Mouse (Mus musculus) T-cell, adult 2 months (primary cell): ENCODE measurements around the gene Nppa.
"Not testable (repeated sequence)": the region's sequence is repeated elsewhere in the genome, so short reads cannot be mapped to it uniquely, and the experiment has no call there.

Experiments
- DNase-seq: peaks from one replicate; pipeline ENCODE4 v3.0.0; 2022; ENCODE audit warnings: low spot score

The Nppa gene

DNA sequence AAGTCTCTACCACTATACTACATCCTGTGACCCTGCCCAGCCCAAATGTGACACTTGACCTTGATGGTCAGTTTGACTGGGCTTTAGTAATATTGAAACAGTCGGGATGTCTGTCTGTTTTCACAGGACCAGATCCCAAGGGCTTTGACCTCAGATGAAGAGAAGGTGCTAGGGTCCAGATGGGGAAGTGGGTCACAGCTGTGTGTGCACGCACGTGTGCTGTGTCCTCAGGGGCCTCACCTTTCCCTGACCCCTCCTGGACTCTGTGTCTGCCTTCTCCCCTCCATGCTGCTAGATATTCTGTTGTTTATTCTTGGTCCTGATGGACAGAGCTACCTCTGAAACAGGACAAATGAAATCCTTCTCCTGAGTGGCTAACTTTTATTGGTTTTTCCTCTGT lies 10.8 kb downstream of the Nppa start:
- no peak for DNase-seq

DNA sequence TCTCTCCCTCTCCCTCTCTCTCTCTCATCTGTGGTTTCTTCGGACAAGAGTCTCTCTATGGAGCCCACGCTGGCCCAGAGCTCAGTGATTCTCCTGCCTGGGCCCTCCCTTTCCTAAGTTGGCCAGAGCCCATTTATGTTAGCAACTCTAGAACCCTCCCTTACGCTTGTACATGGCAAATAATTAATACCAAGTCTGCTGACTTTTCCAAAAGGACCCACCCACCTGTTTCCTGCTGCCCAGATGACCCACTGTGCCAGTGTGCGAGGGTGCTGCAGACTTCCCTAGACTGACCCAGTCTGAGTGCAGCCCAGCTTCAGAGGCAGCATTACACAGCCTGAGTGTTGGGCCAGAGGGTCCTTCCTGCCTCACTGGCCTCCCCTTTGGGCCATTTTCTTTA lies 11.7 kb downstream of the Nppa start:
- DNase-seq, result no peak

DNA sequence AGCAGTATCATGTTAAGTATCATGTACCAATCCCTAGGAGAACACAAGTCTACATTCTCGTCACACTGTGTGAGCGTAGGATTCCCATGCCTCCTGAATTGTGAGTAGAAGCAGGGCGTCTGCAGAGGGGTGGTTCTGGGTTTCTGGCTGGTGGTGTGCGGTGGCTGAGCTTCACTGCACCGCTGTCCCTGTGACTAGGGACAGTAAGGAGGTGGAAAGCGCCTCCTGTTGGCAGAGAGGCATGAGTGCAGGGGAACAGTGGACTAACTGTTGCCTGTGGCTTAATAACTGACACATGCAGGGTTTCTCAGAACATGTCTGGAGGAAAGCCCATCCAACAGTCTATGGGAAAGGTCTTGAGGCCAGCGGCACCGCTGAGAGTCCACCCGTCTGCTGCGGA lies 14.9 kb downstream of the Nppa start:
- DNase-seq, result no peak

DNA sequence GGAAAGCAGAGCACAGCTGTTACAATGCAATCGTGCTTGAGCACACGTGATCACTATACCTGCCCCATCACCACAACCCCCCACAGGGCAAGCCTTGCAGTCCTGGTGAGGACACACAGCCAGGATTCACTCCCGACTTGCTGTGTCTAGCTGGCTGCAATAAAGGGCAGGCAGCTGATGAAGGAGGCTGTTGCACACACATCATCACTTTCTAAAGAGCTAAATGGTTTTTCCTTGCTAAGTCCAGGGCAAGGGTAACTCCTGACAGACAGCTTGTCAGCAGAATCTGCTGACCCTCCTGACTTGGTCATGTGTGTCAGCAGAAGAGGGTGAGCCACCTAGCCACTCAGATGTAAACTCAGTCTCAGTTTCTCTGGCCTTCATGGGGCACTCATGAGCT lies 16.5 kb downstream of the Nppa start:
- no peak for DNase-seq

DNA sequence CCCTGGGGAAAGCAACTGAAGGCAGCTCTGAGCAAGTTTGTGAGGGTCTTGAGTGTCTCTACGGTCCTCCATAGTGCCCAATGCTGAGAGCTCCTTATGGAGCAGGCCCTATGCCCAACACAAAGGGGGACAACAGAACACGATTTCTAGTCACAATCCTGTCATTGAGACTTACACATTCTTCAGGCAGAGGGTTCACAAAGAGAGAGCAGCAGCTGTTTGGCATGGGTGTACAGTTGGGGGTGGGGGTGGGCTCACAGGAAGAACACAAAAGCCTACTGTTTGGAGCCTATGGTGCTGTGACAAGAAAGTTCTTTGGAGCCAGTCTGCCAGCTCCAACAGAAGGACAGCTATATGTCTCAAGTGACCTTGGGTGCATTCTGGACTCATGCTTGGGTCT lies 17.9 kb downstream of the Nppa start:
- DNase-seq, result no peak

DNA sequence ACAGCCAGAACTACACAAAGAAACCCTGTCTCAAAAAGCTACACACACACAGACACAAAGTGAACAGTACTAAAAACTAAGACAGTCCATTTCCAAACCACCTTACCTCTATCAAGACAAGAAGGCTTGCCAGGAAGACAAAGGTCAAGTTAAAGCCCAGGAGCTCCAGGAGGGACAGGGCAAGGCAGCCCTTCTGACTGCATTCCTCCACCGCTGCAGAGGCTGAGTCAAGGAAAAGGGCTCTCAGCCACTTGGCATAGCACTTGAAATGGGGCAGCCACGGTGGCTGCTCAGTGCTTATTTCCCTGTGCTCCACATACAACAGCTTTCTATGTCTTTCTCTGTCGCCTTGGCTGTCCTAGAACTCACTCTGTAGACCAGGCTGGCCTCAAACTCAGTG lies 23.5 kb downstream of the Nppa start:
- no peak for DNase-seq

DNA sequence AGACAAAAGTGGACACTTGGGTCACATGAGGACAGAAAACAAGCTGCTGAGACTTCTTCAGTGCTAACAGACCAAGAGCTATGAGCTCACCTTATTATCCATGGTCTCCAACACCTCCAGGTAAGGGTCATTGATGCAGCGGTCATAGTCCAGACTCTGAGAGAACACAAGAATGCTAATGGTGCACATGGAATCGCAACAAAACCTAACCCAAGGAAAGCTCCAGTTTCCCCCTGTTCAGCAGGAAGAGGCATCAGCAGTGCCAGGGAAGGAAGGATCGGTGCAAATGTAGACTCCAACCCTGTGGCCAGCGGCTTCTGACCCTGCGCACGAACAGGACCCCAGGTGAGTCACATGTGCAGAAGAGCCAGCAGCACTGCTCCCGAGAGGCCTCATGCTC lies 28.8 kb downstream of the Nppa start:
- no peak for DNase-seq

DNA sequence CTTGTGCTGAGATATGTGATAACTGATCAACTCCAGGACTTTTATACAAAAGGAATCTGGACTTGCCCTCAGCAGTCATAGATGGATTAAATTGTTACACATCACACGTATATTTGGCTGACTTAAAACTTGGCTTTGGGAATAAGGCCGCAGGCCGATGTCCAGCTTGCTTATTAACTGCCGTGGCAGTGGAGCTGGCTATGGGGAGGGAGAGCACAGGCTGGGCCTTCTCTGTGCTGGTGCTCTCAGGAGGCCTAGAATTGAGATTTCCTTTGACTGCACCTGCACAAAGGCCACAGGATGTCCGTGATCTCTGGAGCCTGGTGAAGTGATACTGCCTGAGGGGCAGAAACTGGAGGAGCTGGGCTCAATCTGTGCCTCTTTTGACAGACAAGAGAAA lies 30.0 kb downstream of the Nppa start:
- DNase-seq, result no peak

DNA sequence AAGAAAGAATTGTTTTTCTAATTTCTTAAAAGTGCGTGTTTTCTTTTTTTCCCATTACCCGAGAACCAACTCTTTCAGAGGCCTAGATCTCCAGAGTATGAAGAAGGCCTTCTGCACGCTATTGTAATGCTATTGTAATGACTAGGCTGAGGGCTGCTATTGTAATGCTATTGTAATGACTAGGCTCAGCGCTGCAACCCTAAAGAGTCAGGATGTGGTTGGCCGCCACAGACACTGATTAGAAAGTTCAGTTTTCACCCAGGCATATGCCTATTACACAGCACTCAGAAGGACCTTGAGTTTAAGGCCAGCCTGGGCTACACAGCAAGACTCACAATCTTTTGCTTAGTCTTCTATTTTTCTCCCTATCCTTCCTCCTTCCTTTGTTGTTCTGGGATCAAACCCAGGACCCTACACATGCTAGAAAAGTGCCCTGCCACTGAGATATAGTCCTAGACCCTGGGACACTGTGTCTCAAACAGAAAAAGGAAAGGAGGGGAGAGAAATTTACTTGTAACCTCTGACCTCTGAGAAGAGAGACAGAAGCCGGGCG lies 33.4 kb downstream of the Nppa start:
- peak; percentile 31 for DNase-seq

DNA sequence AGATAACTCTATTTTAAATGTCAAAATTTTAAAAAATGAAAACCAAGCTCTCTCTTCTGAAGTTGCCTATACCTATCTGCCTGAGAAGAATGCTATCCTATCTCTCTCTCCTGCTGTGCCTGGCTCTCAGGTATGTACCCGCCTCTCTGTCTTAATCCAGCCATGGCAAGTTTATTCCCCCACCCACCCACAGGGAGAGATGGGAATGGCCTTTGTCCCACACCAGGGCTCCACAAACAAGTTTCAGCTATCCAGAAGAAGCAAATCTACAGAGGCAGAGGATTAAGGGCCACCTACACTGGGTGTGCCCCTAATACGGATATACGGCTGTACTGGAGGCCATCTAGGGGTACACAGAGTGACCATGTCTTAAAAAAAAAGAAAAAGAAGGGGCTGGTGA lies 34.9 kb downstream of the Nppa start:
- DNase-seq, result no peak

DNA sequence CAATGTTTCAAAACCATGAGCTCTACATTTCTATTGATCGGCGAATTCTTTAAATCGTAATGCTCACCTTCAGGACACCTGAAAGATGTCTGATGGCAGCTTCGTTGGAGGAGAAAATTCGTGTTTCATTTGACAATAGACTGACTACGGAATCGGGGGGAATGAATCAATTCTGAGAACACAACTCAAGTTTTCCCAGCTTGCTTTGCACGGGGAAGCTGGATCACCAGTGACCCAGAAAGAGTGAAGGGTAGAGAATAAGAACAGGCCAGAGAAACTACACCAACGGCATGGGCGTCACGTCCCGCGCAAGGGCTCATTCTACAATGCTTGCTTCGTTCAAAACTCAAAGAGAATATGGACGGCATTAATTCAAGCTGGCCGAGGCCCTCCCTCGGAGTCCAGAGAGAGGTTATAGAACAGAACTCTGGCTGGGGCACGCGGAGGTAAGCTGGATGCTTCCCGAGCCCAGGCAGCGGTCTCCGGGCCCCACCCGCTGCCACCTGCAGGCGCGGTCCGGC lies 37.6 kb downstream of the Nppa start:
- no peak for DNase-seq

DNA sequence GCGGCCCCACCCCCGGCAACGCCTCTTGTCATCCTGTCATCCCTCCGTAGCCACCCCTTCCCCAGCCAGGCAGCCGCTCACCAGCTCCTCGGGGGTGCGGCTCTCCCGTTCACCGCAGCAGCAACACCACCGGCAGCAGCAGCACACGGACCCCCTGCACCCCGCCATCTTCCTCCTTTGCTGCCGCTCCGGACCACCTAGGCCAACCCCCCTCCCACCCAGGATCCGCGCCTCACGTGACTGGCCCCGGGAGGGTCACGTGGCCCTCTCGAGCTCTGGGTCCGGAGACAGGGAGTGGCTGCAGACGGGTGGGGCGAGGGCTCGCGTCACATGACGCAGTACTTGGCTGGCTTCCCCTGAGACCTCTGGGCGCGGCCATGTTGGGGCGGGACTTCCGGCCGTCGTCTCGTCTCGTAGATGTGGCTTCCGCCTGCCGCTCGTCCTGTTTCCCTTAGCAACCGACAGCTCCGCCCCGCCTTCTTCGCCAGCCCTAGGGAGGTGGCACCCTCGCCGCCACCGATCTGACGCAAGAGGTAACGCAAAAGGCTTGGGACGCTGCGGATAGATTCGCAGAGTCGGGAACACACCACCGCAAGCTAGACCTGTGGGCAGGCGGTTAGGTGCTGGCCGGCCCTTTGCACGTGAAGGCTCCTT lies 38.2 kb downstream of the Nppa start, which contains the start of the genes Clcn6 and Mthfr:
Gene Clcn6 (minus strand): TSS at position 222 of the 654 bp plus-strand sequence.
Gene Mthfr (plus strand): TSS at position 478 of the 654 bp plus-strand sequence.
- DNase-seq, result peak; percentile 99

DNA sequence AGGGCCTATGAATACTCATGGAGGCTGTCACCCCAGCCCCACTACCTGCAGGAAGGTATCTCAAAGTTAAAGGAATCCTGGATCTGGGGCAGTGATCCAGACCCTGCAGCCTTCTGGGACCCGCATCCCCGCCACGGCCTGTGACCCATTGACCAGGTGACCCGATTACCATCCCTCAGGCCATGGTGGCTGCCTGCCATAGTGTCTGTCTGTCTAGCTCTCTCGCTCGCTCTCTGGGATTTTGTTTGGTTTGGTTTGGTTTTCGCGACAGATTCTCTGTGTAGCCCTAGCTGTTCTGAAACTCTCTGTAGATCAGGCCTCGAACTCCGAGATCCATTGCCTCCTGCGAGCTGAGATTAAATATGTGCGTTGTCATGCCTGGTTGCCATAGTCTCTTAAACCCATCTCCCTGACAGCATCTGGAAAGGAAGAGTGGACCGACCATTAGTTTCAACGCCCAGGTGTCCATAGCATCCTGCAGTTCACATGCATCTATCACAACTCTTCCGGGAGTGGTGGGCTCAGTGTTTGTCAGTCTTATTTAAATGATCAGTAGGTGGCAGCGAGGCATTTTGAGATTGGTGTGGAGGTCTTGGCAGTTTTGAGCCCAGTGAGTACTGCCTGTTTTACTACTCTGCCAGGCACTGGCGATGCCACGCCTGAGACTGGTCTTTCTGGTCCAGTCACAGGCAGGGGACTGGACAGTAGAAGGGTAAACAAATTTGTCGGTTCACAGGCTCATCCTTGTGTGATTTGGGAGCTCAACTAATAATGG lies 38.9 kb downstream of the Nppa start:
- DNase-seq, result no peak

DNA sequence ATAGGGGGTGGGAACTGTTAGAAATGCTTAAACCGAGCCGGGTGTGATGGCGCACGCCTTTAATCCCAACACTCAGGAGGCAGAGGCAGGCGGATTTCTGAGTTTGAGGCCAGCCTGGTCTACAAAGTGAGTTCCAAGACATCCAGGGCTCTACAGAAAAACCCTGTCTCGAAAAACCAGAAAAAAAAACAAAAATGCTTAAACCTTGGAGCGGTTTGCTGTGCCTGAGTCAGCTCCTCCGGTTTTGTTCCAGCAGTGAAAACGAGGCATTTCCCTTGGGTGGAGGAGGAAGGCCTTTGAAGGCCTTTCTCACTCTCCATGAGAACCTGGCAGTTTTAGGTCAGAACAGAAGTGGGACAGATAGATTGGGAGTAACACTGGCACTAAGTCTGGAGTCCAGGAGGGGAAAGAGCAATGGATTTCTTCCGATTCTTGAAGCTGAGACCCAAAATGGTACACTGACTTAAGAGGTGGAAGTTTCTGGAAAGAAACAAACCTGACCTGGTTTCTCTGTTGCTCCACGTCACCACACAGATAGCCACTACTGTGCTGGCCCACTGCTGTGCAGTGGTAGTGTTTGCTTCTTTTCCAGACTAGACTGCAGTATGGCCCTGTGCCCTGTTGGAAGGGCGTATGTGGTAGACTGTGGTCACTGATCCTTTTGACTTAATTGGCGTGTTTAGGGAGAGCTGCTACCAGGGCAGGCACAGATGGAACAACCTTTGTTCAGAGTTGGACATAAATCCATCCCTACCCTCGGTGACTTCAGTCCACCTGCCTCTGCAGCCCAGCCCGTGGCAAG lies 39.7 kb downstream of the Nppa start:
- no peak for DNase-seq

DNA sequence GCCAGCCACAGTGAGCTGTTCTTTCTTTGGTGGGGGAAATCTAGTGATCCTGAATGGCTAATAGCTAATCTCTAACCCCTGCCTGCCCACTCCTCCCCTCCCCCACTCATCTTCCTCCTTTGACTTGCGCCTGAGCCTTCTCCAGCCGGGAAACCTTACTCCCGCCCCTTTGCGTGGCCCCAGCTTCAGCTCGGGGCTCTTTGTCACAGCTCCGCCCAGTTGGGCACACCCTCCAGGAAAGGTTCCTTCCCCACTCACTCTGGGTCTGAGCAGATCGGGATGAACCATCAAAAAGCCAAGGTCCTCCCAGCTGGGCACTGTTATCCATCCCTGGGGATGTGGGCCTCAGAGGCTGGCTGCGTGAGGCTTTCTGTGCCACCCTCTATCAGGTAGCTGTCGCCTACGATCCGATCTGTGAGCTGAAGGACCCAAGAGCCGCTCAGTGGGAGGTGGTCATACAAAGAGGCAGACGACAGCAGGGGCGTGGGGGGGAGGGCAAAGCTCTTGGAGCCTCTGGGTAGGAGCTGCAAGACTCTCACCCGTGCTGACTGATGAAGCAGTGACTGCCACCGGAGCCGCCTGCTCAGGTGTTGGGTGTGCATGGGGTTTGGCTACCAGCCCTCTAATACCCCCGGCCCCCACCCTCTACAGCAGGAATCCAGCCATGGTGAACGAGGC lies 40.5 kb downstream of the Nppa start:
- DNase-seq, result no peak

DNA sequence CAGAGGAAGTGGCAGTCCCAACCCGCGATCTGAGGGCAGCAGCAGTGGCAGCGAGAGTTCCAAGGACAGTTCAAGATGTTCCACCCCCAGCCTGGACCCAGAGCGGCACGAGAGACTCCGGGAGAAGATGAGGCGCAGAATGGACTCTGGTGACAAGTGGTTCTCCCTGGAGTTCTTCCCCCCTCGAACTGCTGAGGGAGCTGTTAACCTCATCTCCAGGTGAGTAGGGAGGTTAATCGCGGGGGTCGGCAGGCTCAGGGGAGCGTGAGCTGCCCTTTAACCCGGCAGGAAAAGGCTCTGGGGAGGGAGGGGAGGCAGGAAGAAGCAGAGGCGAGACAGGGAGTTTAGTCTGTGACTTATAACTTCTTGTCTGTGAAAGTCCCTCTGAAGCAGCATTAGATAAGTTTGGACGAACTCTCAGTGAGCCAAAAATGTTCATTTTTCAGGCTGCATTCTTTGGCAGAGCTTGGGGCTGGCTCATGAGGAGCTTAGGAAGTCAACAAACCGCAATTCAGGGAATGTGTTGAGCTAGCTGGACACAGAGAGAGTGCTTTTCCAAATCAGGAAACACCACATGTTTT lies 41.2 kb downstream of the Nppa start:
- peak; percentile 33 for DNase-seq

DNA sequence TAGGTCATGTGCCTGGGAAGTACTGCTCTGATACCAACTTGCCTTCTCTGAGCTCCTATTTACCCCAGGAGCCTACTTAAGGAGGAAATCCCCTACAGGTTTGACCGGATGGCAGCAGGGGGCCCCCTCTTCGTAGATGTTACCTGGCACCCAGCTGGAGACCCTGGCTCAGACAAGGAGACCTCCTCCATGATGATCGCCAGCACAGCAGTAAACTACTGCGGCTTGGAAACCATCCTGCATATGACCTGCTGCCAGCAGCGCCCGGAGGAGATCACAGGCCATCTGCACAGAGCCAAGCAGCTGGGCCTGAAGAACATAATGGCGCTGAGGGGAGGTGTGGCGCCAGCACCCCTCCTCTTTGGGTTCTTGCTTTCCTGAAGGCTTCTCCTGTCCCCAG lies 42.8 kb downstream of the Nppa start:
- DNase-seq, result not testable (repeated sequence)

DNA sequence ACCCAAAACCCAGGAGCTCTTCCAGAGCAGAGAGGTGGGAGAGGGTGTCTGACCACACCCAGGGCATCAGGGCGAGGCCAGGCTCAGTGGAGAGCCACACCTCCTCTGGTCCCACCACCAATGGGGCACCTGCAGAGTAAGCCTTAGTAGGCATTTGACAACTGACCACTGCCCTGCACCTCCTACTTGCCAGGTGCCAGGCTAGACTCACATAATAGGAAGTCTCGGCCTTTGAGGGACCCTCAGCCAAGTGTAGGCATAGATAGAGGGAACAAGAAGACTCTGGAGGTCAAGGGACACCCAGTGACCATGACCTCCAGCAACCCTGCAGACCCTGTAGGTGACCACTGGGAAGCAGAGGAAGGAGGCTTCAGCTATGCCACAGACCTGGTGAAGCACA lies 43.6 kb downstream of the Nppa start:
- no peak for DNase-seq

DNA sequence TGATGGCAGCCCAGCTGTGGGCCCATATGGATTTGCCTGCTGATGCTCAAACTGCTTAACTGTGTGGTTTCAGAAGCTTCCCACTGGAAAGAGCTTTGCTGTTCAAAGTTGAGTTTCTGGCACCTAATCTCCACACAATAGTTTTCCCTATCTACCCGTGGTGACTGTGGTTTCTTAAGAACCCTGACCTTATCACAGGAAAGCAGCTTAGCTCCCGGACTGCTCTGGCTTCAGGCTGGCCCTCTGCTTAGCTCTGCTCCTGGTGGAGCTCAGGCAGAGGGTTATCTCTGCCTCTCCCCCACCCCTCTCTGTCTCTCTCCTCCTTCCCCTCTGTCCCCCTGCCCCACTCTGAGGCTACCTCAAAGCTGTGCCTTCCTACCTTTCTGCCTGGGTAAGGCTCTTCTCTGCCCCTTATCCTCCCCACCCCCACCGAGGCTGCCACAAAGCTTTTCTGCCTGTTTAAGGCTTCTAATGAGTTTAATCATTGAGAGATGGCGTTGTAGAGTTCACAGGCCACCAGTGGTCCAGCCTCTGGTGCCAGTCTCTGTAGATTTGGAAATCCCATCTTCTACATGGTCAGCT lies 46.0 kb downstream of the Nppa start:
- DNase-seq, result no peak

DNA sequence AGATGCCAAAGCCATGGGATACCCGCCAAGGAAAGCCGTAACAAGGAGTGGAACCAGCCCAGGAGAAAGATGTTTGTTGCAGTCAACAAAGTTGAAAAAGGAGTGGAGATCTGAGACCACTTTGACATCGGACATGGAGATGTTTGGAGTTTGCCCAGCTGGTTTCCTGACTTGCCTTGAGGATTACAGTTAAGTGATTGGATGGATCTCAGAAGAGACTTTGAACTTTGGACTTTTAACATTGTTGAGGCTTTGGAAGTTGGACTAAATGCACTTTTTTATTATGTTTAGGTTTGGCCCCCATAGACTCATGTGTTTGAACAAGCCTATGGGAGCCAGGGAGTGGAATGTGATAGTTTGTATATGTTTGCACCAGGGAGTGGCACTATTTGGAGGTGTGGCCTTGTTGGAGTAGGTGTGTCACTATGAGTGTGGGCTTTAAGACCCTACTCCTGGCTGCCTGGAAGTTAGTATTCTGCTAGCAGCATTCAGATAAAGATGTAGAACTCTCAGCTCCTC lies 49.9 kb downstream of the Nppa start:
- not testable (repeated sequence) for DNase-seq
